Mouse (Mus musculus) bone marrow macrophage, adult 2 months (primary cell): ENCODE data around the gene Cln5.

ENCODE experiments used
- CTCF ChIP-seq: IDR thresholded peaks from 2 replicates; pipeline ENCODE4 v1.5.1; 2012; ENCODE audit warnings: low read depth, mild to moderate bottlenecking, low read length, moderate library complexity
- POLR2A ChIP-seq: IDR thresholded peaks from 2 replicates; pipeline ENCODE4 v1.6.1; 2012; ENCODE audit warnings: mild to moderate bottlenecking, low read depth, low read length, borderline replicate concordance

GRCm38 (mm10) chr14:103096621-103097020, 26.6 kb downstream of the Cln5 start:
- TF ChIP-seq POLR2A (no peak), CTCF (no peak)
